Mouse (Mus musculus): ENCODE measurements around the gene Miga2. TPM values are rescaled to one million over a fixed set of nuclear protein-coding genes. Genes with fewer than 3 reads are reported as not detected.

Miga2 gene
- 45.6 and 46.8 TPM in 2 replicates for polyA plus RNA-seq (2012; rRNA removed; ENCODE audit: low replicate concordance)

GRCm38 (mm10) chr2:30363773-30364650 is at the start of gene Miga2:
Gene Miga2 (plus strand): TSS chr2:30364233.

GRCm38 (mm10) chr2:30358533-30359531 is 5.2 kb upstream of the Miga2 start, which contains the start of gene Sh3glb2:
Gene Sh3glb2 (minus strand): TSS chr2:30359337.

GRCm38 (mm10) chr2:30392114-30392576 is 28.1 kb downstream of the Miga2 start, which contains the start of gene Dolpp1:
Gene Dolpp1 (plus strand): TSS chr2:30392254.

GRCm38 (mm10) chr2:30415157-30415935 is 51.3 kb downstream of the Miga2 start, which contains the start of gene Crat:
Gene Crat (minus strand): TSS chr2:30415813.

GRCm38 (mm10) chr2:30415936-30416648 is 52.1 kb downstream of the Miga2 start, which contains the start of gene Ptpa:
Gene Ptpa (plus strand): TSS chr2:30416039.

Other genes with a start within 250 kb of the Miga2 start
- gene Zer1, start 239.6 kb upstream of the Miga2 start, polyA plus RNA-seq (2012; rRNA removed; ENCODE audit: low replicate concordance) = 37.7 and 41.5 TPM in 2 replicates
- 75.7 and 94.3 TPM in 2 replicates for gene Tbc1d13, start 230.5 kb upstream of the Miga2 start, polyA plus RNA-seq (2012; rRNA removed; ENCODE audit: low replicate concordance)
- gene Endog, start 192.7 kb upstream of the Miga2 start, polyA plus RNA-seq (2012; rRNA removed; ENCODE audit: low replicate concordance) = 88.4 and 254 TPM in 2 replicates
- gene Spout1, start 185.8 kb upstream of the Miga2 start, polyA plus RNA-seq (2012; rRNA removed; ENCODE audit: low replicate concordance) = 19.1 and 20.7 TPM in 2 replicates
- 33.7 and 56.0 TPM in 2 replicates for gene Kyat1, start 158.4 kb upstream of the Miga2 start, polyA plus RNA-seq (2012; rRNA removed; ENCODE audit: low replicate concordance)
- gene Lrrc8a, start 126.5 kb upstream of the Miga2 start, polyA plus RNA-seq (2012; rRNA removed; ENCODE audit: low replicate concordance) = 15.3 and 19.6 TPM in 2 replicates
- gene Gm28035, start 123.7 kb upstream of the Miga2 start, polyA plus RNA-seq (2012; rRNA removed; ENCODE audit: low replicate concordance) = 2.6 and 3.4 TPM in 2 replicates
- gene Phyhd1, start 98.0 kb upstream of the Miga2 start, polyA plus RNA-seq (2012; rRNA removed; ENCODE audit: low replicate concordance) = 4.4 and 5.9 TPM in 2 replicates
- gene Gm28038, start 83.2 kb upstream of the Miga2 start, polyA plus RNA-seq (2012; rRNA removed; ENCODE audit: low replicate concordance) = not detected in 2 replicates
- 14.6 and 20.2 TPM in 2 replicates for gene Dolk, start 77.9 kb upstream of the Miga2 start, polyA plus RNA-seq (2012; rRNA removed; ENCODE audit: low replicate concordance)
- 27.0 and 29.2 TPM in 2 replicates for gene Nup188, start 77.8 kb upstream of the Miga2 start, polyA plus RNA-seq (2012; rRNA removed; ENCODE audit: low replicate concordance)
- gene Sh3glb2, start 4.9 kb upstream of the Miga2 start, polyA plus RNA-seq (2012; rRNA removed; ENCODE audit: low replicate concordance) = 149 and 156 TPM in 2 replicates
- 157 and 199 TPM in 2 replicates for gene Dolpp1, start 28.0 kb downstream of the Miga2 start, polyA plus RNA-seq (2012; rRNA removed; ENCODE audit: low replicate concordance)
- 263 and 268 TPM in 2 replicates for gene Crat, start 51.6 kb downstream of the Miga2 start, polyA plus RNA-seq (2012; rRNA removed; ENCODE audit: low replicate concordance)
- 138 and 167 TPM in 2 replicates for gene Ptpa, start 51.8 kb downstream of the Miga2 start, polyA plus RNA-seq (2012; rRNA removed; ENCODE audit: low replicate concordance)
- 8.5 and 16.1 TPM in 2 replicates for gene Ier5l, start 110.0 kb downstream of the Miga2 start, polyA plus RNA-seq (2012; rRNA removed; ENCODE audit: low replicate concordance)
- gene Cstad, start 230.8 kb downstream of the Miga2 start, polyA plus RNA-seq (2012; rRNA removed; ENCODE audit: low replicate concordance) = 0.85 TPM in 1 of 2 replicates, not detected in the other

All from duodenum, adult 2 months (tissue).